Mouse (Mus musculus): Measurements from ENCODE around the gene Mnx1. TPM values are rescaled to one million over a fixed set of nuclear protein-coding genes. Genes with fewer than 3 reads are reported as not detected.

Mnx1 gene
- not detected in 2 replicates for polyA plus RNA-seq (2015; fragmentation: Nextera tagmentation; extraction: Ambion mirVana)

- peak within 1 kb of the TSS; percentile 52 for H3K4me2 ChIP-seq (replicated peaks)
Measured at GRCm38 (mm10) chr5:29478208-29479197, at the start of gene Mnx1. TSS of gene Mnx1 (minus strand) at chr5:29478470.

GRCm38 (mm10) chr5:29516432-29516831, 38.2 kb upstream of the Mnx1 start:
- Histone ChIP-seq H3K9me3 (no peaks in the 10 kb centered on the region), H3K36me3 (no peaks in the 10 kb centered on the region), H3K4me3 (replicated peaks) (no peak overlapping the region), H3K27ac (no peak overlapping the region), H3K27me3 (no peaks in the 10 kb centered on the region), H3K4me2 (replicated peaks) (no peak overlapping the region), H3K4me1 (replicated peaks) (no peaks in the 10 kb centered on the region), H3K9ac (replicated peaks) (no peak overlapping the region)
- no peak for ATAC-seq
- WGBS: 94% methylated on average over 5 of the region's 5 CpGs

More at GRCm38 (mm10) chr5:29478208-29479197, at the start of gene Mnx1:
- ATAC-seq: peak; percentile 35; the same call in 1 of the 2 replicates
- Histone ChIP-seq H3K9me3 (no peaks in the 10 kb centered on the region), H3K27me3 (peaks cover 100% of the 10 kb centered on the region), H3K4me1 (replicated peaks) (peaks cover 17% of the 10 kb centered on the region), H3K27ac (no peak within 1 kb of the TSS), H3K9ac (replicated peaks) (no peak within 1 kb of the TSS), H3K4me3 (replicated peaks) (peak within 1 kb of the TSS; percentile 33), H3K36me3 (no peaks in the 10 kb centered on the region)
- WGBS: under 1% methylated on average over 65 of the region's 65 CpGs

- Histone ChIP-seq H3K4me1 (replicated peaks) (no peaks in the 10 kb centered on the region), H3K4me3 (replicated peaks) (no peak overlapping the region), H3K36me3 (no peaks in the 10 kb centered on the region), H3K9ac (replicated peaks) (no peak overlapping the region), H3K27me3 (no peaks in the 10 kb centered on the region), H3K27ac (no peak overlapping the region), H3K4me2 (replicated peaks) (no peak overlapping the region), H3K9me3 (no peaks in the 10 kb centered on the region)
- no peak for ATAC-seq
- WGBS: 82% methylated on average over 3 of the region's 3 CpGs
Measured at GRCm38 (mm10) chr5:29515888-29516287, 37.6 kb upstream of the Mnx1 start.

- 83% methylated on average over 3 of the region's 3 CpGs for WGBS
- no peak for ATAC-seq
- H3K4me3 ChIP-seq (replicated peaks): no peak overlapping the region
- no peaks in the 10 kb centered on the region for H3K36me3 ChIP-seq
- no peak overlapping the region for H3K4me2 ChIP-seq (replicated peaks)
- H3K27ac ChIP-seq: no peak overlapping the region
- H3K9ac ChIP-seq (replicated peaks): no peak overlapping the region
- H3K4me1 ChIP-seq (replicated peaks): 0 out of 2 replicates have a peak, but pooled peaks cover 4% of the 10 kb centered on the region
- no peaks in the 10 kb centered on the region for H3K9me3 ChIP-seq
- H3K27me3 ChIP-seq: no peaks in the 10 kb centered on the region
Measured at GRCm38 (mm10) chr5:29507013-29507412, 28.7 kb upstream of the Mnx1 start.

GRCm38 (mm10) chr5:29487321-29487720, 9.1 kb upstream of the Mnx1 start:
- Histone ChIP-seq H3K27ac (no peak overlapping the region), H3K9ac (replicated peaks) (no peak overlapping the region), H3K27me3 (peaks cover 98% of the 10 kb centered on the region), H3K4me1 (replicated peaks) (peaks cover 10% of the 10 kb centered on the region), H3K4me3 (replicated peaks) (no peak overlapping the region), H3K4me2 (replicated peaks) (no peak overlapping the region), H3K9me3 (no peaks in the 10 kb centered on the region), H3K36me3 (no peaks in the 10 kb centered on the region)
- WGBS: 11% methylated on average over 13 of the region's 13 CpGs
- no peak for ATAC-seq

GRCm38 (mm10) chr5:29485941-29486320, 7.7 kb upstream of the Mnx1 start:
- ATAC-seq: no peak; the same call in 1 of the 2 replicates
- H3K4me3 ChIP-seq (replicated peaks): no peak overlapping the region
- WGBS: 2% methylated on average over 10 of the region's 10 CpGs

GRCm38 (mm10) chr5:29484965-29485940, 7.0 kb upstream of the Mnx1 start:
- ATAC-seq: peak; percentile 30; the same call in 1 of the 2 replicates
- H3K36me3 ChIP-seq: no peaks in the 10 kb centered on the region
- H3K4me2 ChIP-seq (replicated peaks): no peak overlapping the region

More at GRCm38 (mm10) chr5:29485941-29486320, 7.7 kb upstream of the Mnx1 start:
- Histone ChIP-seq H3K27ac (no peak overlapping the region), H3K4me2 (replicated peaks) (no peak overlapping the region), H3K4me1 (replicated peaks) (peaks cover 10% of the 10 kb centered on the region), H3K9me3 (no peaks in the 10 kb centered on the region), H3K27me3 (peaks cover 99% of the 10 kb centered on the region), H3K9ac (replicated peaks) (no peak overlapping the region), H3K36me3 (no peaks in the 10 kb centered on the region)

GRCm38 (mm10) chr5:29483801-29484200, 5.5 kb upstream of the Mnx1 start:
- peaks cover 10% of the 10 kb centered on the region for H3K4me1 ChIP-seq (replicated peaks)
- no peaks in the 10 kb centered on the region for H3K9me3 ChIP-seq
- no peak overlapping the region for H3K4me2 ChIP-seq (replicated peaks)
- H3K9ac ChIP-seq (replicated peaks): no peak overlapping the region
- no peaks in the 10 kb centered on the region for H3K36me3 ChIP-seq
- H3K4me3 ChIP-seq (replicated peaks): no peak overlapping the region
- 2% methylated on average over 4 of the region's 4 CpGs for WGBS
- H3K27ac ChIP-seq: no peak overlapping the region
- no peak for ATAC-seq
- peaks cover 99% of the 10 kb centered on the region for H3K27me3 ChIP-seq

More at GRCm38 (mm10) chr5:29484965-29485940, 7.0 kb upstream of the Mnx1 start:
- peaks cover 99% of the 10 kb centered on the region for H3K27me3 ChIP-seq
- H3K4me1 ChIP-seq (replicated peaks): peaks cover 10% of the 10 kb centered on the region
- H3K4me3 ChIP-seq (replicated peaks): no peak overlapping the region
- under 1% methylated on average over 38 of the region's 38 CpGs for WGBS
- H3K27ac ChIP-seq: no peak overlapping the region
- no peaks in the 10 kb centered on the region for H3K9me3 ChIP-seq
- no peak overlapping the region for H3K9ac ChIP-seq (replicated peaks)

- under 1% methylated on average over 14 of the region's 14 CpGs for WGBS
- peaks cover 100% of the 10 kb centered on the region for H3K27me3 ChIP-seq
- no peak overlapping the region for H3K4me3 ChIP-seq (replicated peaks)
- no peak overlapping the region for H3K9ac ChIP-seq (replicated peaks)
- ATAC-seq: peak; percentile 35; the same call in 1 of the 2 replicates
- H3K27ac ChIP-seq: no peak overlapping the region
- H3K4me2 ChIP-seq (replicated peaks): peak overlapping the region; percentile 52; the same call in 1 of the 2 replicates
- no peaks in the 10 kb centered on the region for H3K36me3 ChIP-seq
- H3K9me3 ChIP-seq: no peaks in the 10 kb centered on the region
- peaks cover 17% of the 10 kb centered on the region for H3K4me1 ChIP-seq (replicated peaks)
Measured at GRCm38 (mm10) chr5:29479198-29479593, 926 bp upstream of the Mnx1 start.

GRCm38 (mm10) chr5:29477474-29478207, 629 bp downstream of the Mnx1 start:
- WGBS: under 1% methylated on average over 48 of the region's 73 CpGs
- peaks cover 17% of the 10 kb centered on the region for H3K4me1 ChIP-seq (replicated peaks)
- peak overlapping the region; percentile 52 for H3K4me2 ChIP-seq (replicated peaks)
- H3K27ac ChIP-seq: no peak overlapping the region
- H3K27me3 ChIP-seq: peaks cover 99% of the 10 kb centered on the region
- no peaks in the 10 kb centered on the region for H3K36me3 ChIP-seq
- H3K9ac ChIP-seq (replicated peaks): no peak overlapping the region
- peak overlapping the region; percentile 33 for H3K4me3 ChIP-seq (replicated peaks)
- no peaks in the 10 kb centered on the region for H3K9me3 ChIP-seq
- peak; percentile 25; the same call in 1 of the 2 replicates for ATAC-seq

GRCm38 (mm10) chr5:29476021-29476420, 2.2 kb downstream of the Mnx1 start:
- Histone ChIP-seq H3K9ac (replicated peaks) (no peak overlapping the region), H3K27ac (no peak overlapping the region), H3K27me3 (peaks cover 99% of the 10 kb centered on the region), H3K4me2 (replicated peaks) (no peak overlapping the region), H3K4me1 (replicated peaks) (peaks cover 17% of the 10 kb centered on the region), H3K4me3 (replicated peaks) (no peak overlapping the region), H3K36me3 (no peaks in the 10 kb centered on the region), H3K9me3 (no peaks in the 10 kb centered on the region)
- no peak for ATAC-seq
- WGBS: 0% methylated on average over 1 of the region's 1 CpGs

Data from midbrain, embryonic 13.5 days (tissue).